Comparison of ENCODE assay signal across 8 mouse cellular contexts in the genomic region with DNA sequence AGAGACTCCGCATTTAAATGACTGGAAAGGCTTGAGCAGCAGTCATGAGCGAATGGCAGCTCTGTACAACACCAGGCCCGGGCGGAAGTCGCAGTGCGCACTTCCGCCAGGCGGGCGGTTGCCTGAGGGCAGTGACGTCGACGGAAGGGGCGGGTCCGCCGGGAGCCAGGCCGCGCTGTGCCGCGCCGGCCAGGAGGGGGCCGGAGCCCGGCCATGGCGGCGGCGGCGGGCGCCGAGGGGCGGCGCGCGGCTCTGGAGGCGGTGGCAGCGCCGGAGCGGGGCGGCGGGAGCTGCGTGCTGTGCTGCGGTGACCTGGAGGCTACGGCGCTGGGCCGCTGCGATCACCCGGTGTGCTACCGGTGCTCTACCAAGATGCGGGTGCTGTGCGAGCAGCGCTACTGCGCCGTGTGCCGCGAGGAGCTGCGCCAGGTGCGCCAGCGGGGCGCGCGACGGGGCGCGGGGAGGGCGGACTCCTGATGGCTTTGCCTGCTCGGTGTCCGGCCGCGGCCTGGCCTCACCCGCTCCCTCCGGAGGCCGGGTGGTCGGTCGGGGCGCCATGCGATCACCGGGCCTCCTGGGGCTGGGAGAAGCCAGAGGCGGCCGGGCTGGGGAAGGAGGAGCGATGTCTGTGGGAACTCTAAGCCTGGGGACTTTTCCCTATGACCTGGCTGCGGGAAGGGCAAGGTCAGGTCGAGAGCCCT. TPM values are rescaled to one million over a fixed set of nuclear protein-coding genes. Genes with fewer than 3 reads are reported as not detected.
A peak's percentile ranks its signal among the peaks of the same experiment; 100 is the strongest.
DNase-seq lines count a peak whose midpoint lies in the region; ATAC-seq and TF ChIP-seq lines count a peak whose summit lies in the region.

A gene (plus strand): TSS at position 143 of the 701 bp plus-strand sequence.

- 0 out of 2 replicates have a peak, but pooled peaks cover 5% of the 10 kb centered on the region for H3K36me3 ChIP-seq in embryonic facial prominence, embryonic 13.5 days
- H3K36me3 ChIP-seq in heart, adult 2 months (ENCODE audit: control insufficient read depth, insufficient read depth, low read length) = no peaks in the 10 kb centered on the region
- H3K36me3 ChIP-seq in limb, embryonic 13.5 days = 0 out of 2 replicates have a peak, but pooled peaks cover 8% of the 10 kb centered on the region
- H3K36me3 ChIP-seq in midbrain, embryonic 16.5 days (ENCODE audit: control insufficient read depth, insufficient read depth, low read length) = no peaks in the 10 kb centered on the region

- H3K4me3 ChIP-seq in embryonic facial prominence, embryonic 13.5 days = peak within 1 kb of the TSS; percentile 98
- H3K4me3 ChIP-seq in heart, adult 2 months = peak within 1 kb of the TSS; percentile 91
- H3K4me3 ChIP-seq in limb, embryonic 13.5 days = peak within 1 kb of the TSS; percentile 97
- H3K4me3 ChIP-seq in midbrain, embryonic 16.5 days (ENCODE audit: low read depth, low read length) = peak within 1 kb of the TSS; percentile 98

- peak; percentile 96 for ATAC-seq in embryonic facial prominence, embryonic 13.5 days (ENCODE audit: insufficient number of reproducible peaks, insufficient read depth, low FRiP score, low TSS enrichment, low read depth)
- ATAC-seq in limb, embryonic 13.5 days (ENCODE audit: low FRiP score, low read depth) = peak; percentile 99
- peak; percentile 98 for ATAC-seq in midbrain, embryonic 16.5 days

- H3K4me2 ChIP-seq in embryonic facial prominence, embryonic 13.5 days = peak within 1 kb of the TSS; percentile 84
- peak within 1 kb of the TSS; percentile 94 for H3K4me2 ChIP-seq in limb, embryonic 13.5 days (replicated peaks)
- H3K4me2 ChIP-seq in midbrain, embryonic 16.5 days (ENCODE audit: low read length) = peak within 1 kb of the TSS; percentile 85

- H3K9me3 ChIP-seq in embryonic facial prominence, embryonic 13.5 days = no peaks in the 10 kb centered on the region
- H3K9me3 ChIP-seq in limb, embryonic 13.5 days = no peaks in the 10 kb centered on the region
- no peaks in the 10 kb centered on the region for H3K9me3 ChIP-seq in midbrain, embryonic 16.5 days (replicated peaks; ENCODE audit: control insufficient read depth, low read length, poor library complexity, severe bottlenecking)

- peak; percentile 53; the same call in 1 of the 2 replicates for TF ChIP-seq EP300 in heart, adult 2 months (IDR thresholded peaks at IDR 0.05; ENCODE audit: insufficient read depth, low read depth, low read length)

- peak; percentile 58 for TF ChIP-seq CTCF in heart, adult 2 months (IDR thresholded peaks at IDR 0.05)

- no peaks in the 10 kb centered on the region for H3K27me3 ChIP-seq in embryonic facial prominence, embryonic 13.5 days
- H3K27me3 ChIP-seq in heart, adult 2 months (ENCODE audit: control insufficient read depth, insufficient read depth, low read length) = no peaks in the 10 kb centered on the region
- no peaks in the 10 kb centered on the region for H3K27me3 ChIP-seq in limb, embryonic 13.5 days
- H3K27me3 ChIP-seq in midbrain, embryonic 16.5 days (ENCODE audit: control insufficient read depth, insufficient read depth, low read depth, low read length) = no peaks in the 10 kb centered on the region

- under 1% methylated on average over 79 of the region's 80 CpGs for WGBS in embryonic facial prominence, embryonic 13.5 days
- 1% methylated on average over 76 of the region's 80 CpGs for WGBS in heart, adult 2 months
- under 1% methylated on average over 74 of the region's 80 CpGs for WGBS in limb, embryonic 13.5 days
- WGBS in midbrain, embryonic 16.5 days = under 1% methylated on average over 54 of the region's 80 CpGs

- peak; percentile 91 for DNase-seq in 3134 (ENCODE audit: extremely low read depth, insufficient read length, low spot score)
- DNase-seq in adrenal gland, postnatal 36 days = peak; percentile 98 to 99
- DNase-seq in heart, adult 2 months = peak; percentile 97 to 98
- DNase-seq in kidney, adult 8-10 months = peak; percentile 92 to 94
- peak; percentile 96 to 99 for DNase-seq in spleen, postnatal 10 days (ENCODE audit: low spot score in 2 of 2)

- H3K4me1 ChIP-seq in embryonic facial prominence, embryonic 13.5 days = peaks cover 34% of the 10 kb centered on the region
- peaks cover 14% of the 10 kb centered on the region for H3K4me1 ChIP-seq in heart, adult 2 months (ENCODE audit: control insufficient read depth, insufficient read depth, low read length)
- peaks cover 40% of the 10 kb centered on the region for H3K4me1 ChIP-seq in limb, embryonic 13.5 days
- peaks cover 30% of the 10 kb centered on the region for H3K4me1 ChIP-seq in midbrain, embryonic 16.5 days (ENCODE audit: control insufficient read depth, insufficient read depth, low read length)

- intact Hi-C loops in heart, adult 2 months (cut with DNase I) = loop anchor here (2.0 to 5.0 kb wide), 2 partner anchors 37 to 192 kb away; a partner anchor contains a TSS

- peak; percentile 88 for TF ChIP-seq POLR2A in heart, adult 2 months (IDR thresholded peaks at IDR 0.05; ENCODE audit: insufficient read depth, low read depth, low read length)

- H3K27ac ChIP-seq in embryonic facial prominence, embryonic 13.5 days = peak within 1 kb of the TSS; percentile 81
- peak within 1 kb of the TSS; percentile 94 for H3K27ac ChIP-seq in heart, adult 2 months
- peak within 1 kb of the TSS; percentile 83 for H3K27ac ChIP-seq in limb, embryonic 13.5 days
- peak within 1 kb of the TSS; percentile 89 for H3K27ac ChIP-seq in midbrain, embryonic 16.5 days (ENCODE audit: low read length)

- peaks cover 1% of the 10 kb centered on the region for H3K79me2 ChIP-seq in heart, adult 2 months (replicated peaks; ENCODE audit: control insufficient read depth, insufficient read depth, low read length)

- peak within 1 kb of the TSS; percentile 99 for H3K9ac ChIP-seq in embryonic facial prominence, embryonic 13.5 days
- peak within 1 kb of the TSS; percentile 96 for H3K9ac ChIP-seq in heart, adult 2 months (ENCODE audit: low read depth, low read length)
- H3K9ac ChIP-seq in limb, embryonic 13.5 days = peak within 1 kb of the TSS; percentile 98
- peak within 1 kb of the TSS; percentile 98 for H3K9ac ChIP-seq in midbrain, embryonic 16.5 days (ENCODE audit: low read depth, low read length)

RNA-seq across cellular contexts. Expression of the gene that starts here (rescaled TPM):
- 10 to 100 TPM; 47.5 to 51.1 TPM for total RNA-seq in adrenal gland, postnatal 36 days (2021)
- polyA plus RNA-seq in embryonic facial prominence, embryonic 13.5 days (2015; fragmentation: Nextera tagmentation; extraction: Ambion mirVana) = 21.4 and 22.1 TPM in 2 replicates
- 10 to 100 TPM; 17.4 to 17.5 TPM for total RNA-seq in heart, adult 2 months (2021)
- 28.1 and 29.9 TPM in 2 replicates for polyA plus RNA-seq in heart, adult 2 months (2012; rRNA removed)
- 22.2 and 24.7 TPM in 2 replicates for polyA plus RNA-seq in limb, embryonic 13.5 days (2015; fragmentation: Nextera tagmentation; extraction: Ambion mirVana)
- polyA plus RNA-seq in midbrain, embryonic 16.5 days (2015; fragmentation: Nextera tagmentation; extraction: Ambion mirVana) = 19.7 and 20.3 TPM in 2 replicates

Comparison
In these comparisons a context has a peak if more than half of its experiments do, and no peak if none do; other contexts are left out.
1. Peak in every context shown above with its lines: DNase-seq, ATAC-seq, H3K4me3 ChIP-seq and H3K27ac ChIP-seq.